14 mouse cellular contexts compared by ENCODE assay signal in the genomic region with DNA sequence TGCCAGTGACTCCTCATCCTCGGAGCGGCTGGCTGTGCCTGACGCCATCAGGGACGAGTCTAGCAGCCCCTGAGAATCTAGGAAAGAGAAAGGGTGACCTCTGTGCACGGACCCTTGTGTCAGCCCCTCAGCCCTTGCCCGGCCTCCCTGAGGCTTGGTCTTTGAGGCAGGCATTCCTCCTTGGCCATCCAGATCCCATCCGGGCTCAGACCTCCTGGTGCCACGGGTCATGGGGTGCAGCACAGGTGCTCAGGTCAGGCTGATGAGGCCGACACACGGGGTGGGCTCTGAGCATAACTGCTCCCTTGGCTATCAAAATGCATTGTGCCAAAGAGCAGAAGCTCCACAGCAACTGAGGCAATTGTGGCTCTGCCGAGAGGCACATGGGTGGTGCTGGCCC. TPM values are rescaled to one million over a fixed set of nuclear protein-coding genes. Genes with fewer than 3 reads are reported as not detected.
DNase-seq lines count a peak whose midpoint lies in the region; ATAC-seq and TF ChIP-seq lines count a peak whose summit lies in the region.
"Had no signal": no experiment of that assay in that cellular context is flagged by ENCODE, and none has a peak within 500 bp of the region (broad histone marks: within the 10 kb centered on the region; RNA-seq: fewer than 3 reads in every experiment).

No protein-coding gene starts in this region.

- TF ChIP-seq POLR2A in myocyte (IDR thresholded peaks at IDR 0.05; ENCODE audit: insufficient read length, low read depth): peak; percentile 5

- intact Hi-C loops in heart, postnatal 14 days (cut with DNase I): no loop called here

- no peak overlapping the region for H3ac ChIP-seq in myocyte (ENCODE audit: control insufficient read depth, insufficient read length)

- H3K79me2 ChIP-seq in myocyte (ENCODE audit: control insufficient read depth, insufficient read depth): peaks cover 13% of the 10 kb centered on the region

- peaks cover 30% of the 10 kb centered on the region for H3K4me1 ChIP-seq in hindbrain, embryonic 13.5 days (replicated peaks)
- 0 out of 2 replicates have a peak, but pooled peaks cover 3% of the 10 kb centered on the region for H3K4me1 ChIP-seq in hindbrain, postnatal 0 days (ENCODE audit: insufficient read depth, low read length)
- H3K4me1 ChIP-seq in midbrain, embryonic 10.5 days: peaks cover 28% of the 10 kb centered on the region
- H3K4me1 ChIP-seq in midbrain, embryonic 11.5 days (ENCODE audit: control insufficient read depth, insufficient read depth, low read length): peaks cover 3% of the 10 kb centered on the region

- TF ChIP-seq CTCF in hindbrain, postnatal 0 days (IDR thresholded peaks at IDR 0.05; ENCODE audit: low read depth): no peak

- no peak overlapping the region for H3K27ac ChIP-seq in hindbrain, embryonic 13.5 days
- no peak overlapping the region for H3K27ac ChIP-seq in hindbrain, postnatal 0 days
- no peak overlapping the region for H3K27ac ChIP-seq in midbrain, embryonic 10.5 days (replicated peaks)
- no peak overlapping the region for H3K27ac ChIP-seq in midbrain, embryonic 11.5 days (ENCODE audit: low read depth, low read length)
- H3K27ac ChIP-seq: liver, embryonic 15.5 days had no signal

- peaks cover 48% of the 10 kb centered on the region for H3K36me3 ChIP-seq in hindbrain, embryonic 13.5 days
- H3K36me3 ChIP-seq in hindbrain, postnatal 0 days (ENCODE audit: insufficient read depth, low read length): peaks cover 43% of the 10 kb centered on the region
- peaks cover 53% of the 10 kb centered on the region for H3K36me3 ChIP-seq in midbrain, embryonic 10.5 days
- H3K36me3 ChIP-seq in midbrain, embryonic 11.5 days (ENCODE audit: control insufficient read depth, insufficient read depth, low read length): peaks cover 11% of the 10 kb centered on the region
- H3K36me3 ChIP-seq in myocyte (ENCODE audit: control insufficient read depth, insufficient read depth): peaks cover 19% of the 10 kb centered on the region

- H3K9ac ChIP-seq in hindbrain, embryonic 13.5 days: peak overlapping the region; percentile 78
- H3K9ac ChIP-seq in hindbrain, postnatal 0 days (replicated peaks; ENCODE audit: low read length): no peak overlapping the region
- no peak overlapping the region for H3K9ac ChIP-seq in midbrain, embryonic 11.5 days (ENCODE audit: low read length)
- H3K9ac ChIP-seq: liver, embryonic 15.5 days had no signal

- 93% methylated on average over 11 of the region's 11 CpGs for WGBS in hindbrain, embryonic 13.5 days
- WGBS in hindbrain, postnatal 0 days: 94% methylated on average over 10 of the region's 11 CpGs
- 93% methylated on average over 11 of the region's 11 CpGs for WGBS in midbrain, embryonic 10.5 days
- 92% methylated on average over 11 of the region's 11 CpGs for WGBS in midbrain, embryonic 11.5 days

- H3K9me3 ChIP-seq in hindbrain, embryonic 13.5 days: no peaks in the 10 kb centered on the region
- no peaks in the 10 kb centered on the region for H3K9me3 ChIP-seq in hindbrain, postnatal 0 days (ENCODE audit: low read length)
- H3K9me3 ChIP-seq in midbrain, embryonic 10.5 days (replicated peaks): no peaks in the 10 kb centered on the region
- no peaks in the 10 kb centered on the region for H3K9me3 ChIP-seq in midbrain, embryonic 11.5 days (ENCODE audit: control insufficient read depth, low read length)
- H3K9me3 ChIP-seq: liver, embryonic 15.5 days had no signal

- ATAC-seq in hindbrain, embryonic 13.5 days (ENCODE audit: low FRiP score): no peak
- no peak for ATAC-seq in hindbrain, postnatal 0 days
- no peak for ATAC-seq in midbrain, embryonic 11.5 days (ENCODE audit: low FRiP score)

- H3K27me3 ChIP-seq in hindbrain, embryonic 13.5 days: no peaks in the 10 kb centered on the region
- no peaks in the 10 kb centered on the region for H3K27me3 ChIP-seq in hindbrain, postnatal 0 days (ENCODE audit: insufficient read depth, low read length)
- H3K27me3 ChIP-seq in midbrain, embryonic 10.5 days (ENCODE audit: low read depth, poor library complexity, severe bottlenecking): no peaks in the 10 kb centered on the region
- H3K27me3 ChIP-seq in midbrain, embryonic 11.5 days (ENCODE audit: control insufficient read depth, insufficient read depth, low read length): no peaks in the 10 kb centered on the region
- no peaks in the 10 kb centered on the region for H3K27me3 ChIP-seq in myocyte (ENCODE audit: control insufficient read depth, insufficient read depth, insufficient read length)
- H3K27me3 ChIP-seq: liver, embryonic 15.5 days had no signal

- peak overlapping the region; percentile 3; the same call in 1 of the 2 replicates for H3K4me2 ChIP-seq in hindbrain, embryonic 13.5 days
- H3K4me2 ChIP-seq in hindbrain, postnatal 0 days (ENCODE audit: low read depth, low read length): no peak overlapping the region
- no peak overlapping the region for H3K4me2 ChIP-seq in midbrain, embryonic 11.5 days
- H3K4me2 ChIP-seq in myocyte (ENCODE audit: low read depth): peak overlapping the region; percentile 95

- H3K4me3 ChIP-seq in hindbrain, embryonic 13.5 days: no peak overlapping the region
- H3K4me3 ChIP-seq in hindbrain, postnatal 0 days (ENCODE audit: low read length): no peak overlapping the region
- peak overlapping the region; percentile 75; the same call in 1 of the 2 replicates for H3K4me3 ChIP-seq in midbrain, embryonic 10.5 days
- H3K4me3 ChIP-seq in midbrain, embryonic 11.5 days (ENCODE audit: low read depth, low read length): no peak overlapping the region
- H3K4me3 ChIP-seq in myocyte: no peak overlapping the region
- H3K4me3 ChIP-seq: liver, embryonic 15.5 days had no signal

- DNase-seq in heart, adult 11 months: peak; percentile 91
- DNase-seq in heart, postnatal 14 days: no peak
- DNase-seq in hindbrain, postnatal 0 days (ENCODE audit: low spot score): no peak
- DNase-seq in midbrain, embryonic 10.5 days (ENCODE audit: low spot score): no peak
- DNase-seq in midbrain, embryonic 11.5 days (ENCODE audit: low spot score, missing footprints): no peak
- DNase-seq in right cerebral cortex, postnatal 10 days (ENCODE audit: low spot score in 2 of 2): no peak
- DNase-seq: kidney, adult 11 months; lung, postnatal 4 days; spleen, adult 18-20 months; thymus, postnatal 14 days had no signal

TF ChIP-seq in myocyte, 11 proteins besides CTCF, POLR2A, EP300 and RAD21:
- TF ChIP-seq POLR2AphosphoS2 (IDR thresholded peaks at IDR 0.05; ENCODE audit: insufficient read length, low read depth): peak; percentile 4
- TF ChIP-seq SRF (IDR thresholded peaks at IDR 0.05; ENCODE audit: control insufficient read depth, insufficient read length, low read depth): no peak
TF ChIP-seq in myocyte: peak in this region for 1.

RNA-seq across cellular contexts. Expression of a gene that starts 1.8 kb away (rescaled TPM):
- total RNA-seq in heart, postnatal 14 days (2021): 10 to 100 TPM; 57.5 to 61.6 TPM
- polyA plus RNA-seq in hindbrain, embryonic 13.5 days (2015; fragmentation: Nextera tagmentation; extraction: Ambion mirVana): 195 and 208 TPM in 2 replicates
- total RNA-seq in hindbrain, postnatal 0 days (2014; rRNA removed): 228 and 229 TPM in 2 replicates
- 199 and 206 TPM in 2 replicates for polyA plus RNA-seq in hindbrain, postnatal 0 days (2015; fragmentation: Nextera tagmentation; extraction: Ambion mirVana)
- 202 and 215 TPM in 2 replicates for polyA plus RNA-seq in midbrain, embryonic 10.5 days (2016; fragmentation: Nextera tagmentation; extraction: Ambion mirVana)
- 189 and 193 TPM in 2 replicates for polyA plus RNA-seq in midbrain, embryonic 11.5 days (2014; fragmentation: Nextera tagmentation; extraction: Ambion mirVana)
- polyA plus RNA-seq in myocyte (2012; fragmentation: generic; extraction: Trizol): 99.1 TPM

RNA-seq across cellular contexts. Expression of a gene that starts 25.3 kb away (rescaled TPM):
- under 1 TPM; 0.36 to 0.68 TPM for total RNA-seq in heart, postnatal 14 days (2021)
- 0.52 and 0.91 TPM in 2 replicates for polyA plus RNA-seq in hindbrain, embryonic 13.5 days (2015; fragmentation: Nextera tagmentation; extraction: Ambion mirVana)
- total RNA-seq in hindbrain, postnatal 0 days (2014; rRNA removed): 1.8 and 3.6 TPM in 2 replicates
- 0.91 and 1.2 TPM in 2 replicates for polyA plus RNA-seq in hindbrain, postnatal 0 days (2015; fragmentation: Nextera tagmentation; extraction: Ambion mirVana)
- 0.07 TPM in 1 of 2 replicates, not detected in the other for polyA plus RNA-seq in midbrain, embryonic 10.5 days (2016; fragmentation: Nextera tagmentation; extraction: Ambion mirVana)
- polyA plus RNA-seq in midbrain, embryonic 11.5 days (2014; fragmentation: Nextera tagmentation; extraction: Ambion mirVana): 0.04 and 0.07 TPM in 2 replicates
- polyA plus RNA-seq in myocyte (2012; fragmentation: generic; extraction: Trizol): 0.17 TPM
- total RNA-seq: hematopoietic stem cell, adult 5-6 weeks had no signal

RNA-seq across cellular contexts. Expression of a gene that starts 44.9 kb away (rescaled TPM):
- 10 to 100 TPM; 25.5 to 26.3 TPM for total RNA-seq in heart, postnatal 14 days (2021)
- 116 and 124 TPM in 2 replicates for polyA plus RNA-seq in hindbrain, embryonic 13.5 days (2015; fragmentation: Nextera tagmentation; extraction: Ambion mirVana)
- total RNA-seq in hindbrain, postnatal 0 days (2014; rRNA removed): 90.2 and 94.2 TPM in 2 replicates
- 101 and 110 TPM in 2 replicates for polyA plus RNA-seq in hindbrain, postnatal 0 days (2015; fragmentation: Nextera tagmentation; extraction: Ambion mirVana)
- 61.2 and 70.7 TPM in 2 replicates for polyA plus RNA-seq in midbrain, embryonic 10.5 days (2016; fragmentation: Nextera tagmentation; extraction: Ambion mirVana)
- 41.5 and 41.6 TPM in 2 replicates for polyA plus RNA-seq in midbrain, embryonic 11.5 days (2014; fragmentation: Nextera tagmentation; extraction: Ambion mirVana)
- polyA plus RNA-seq in myocyte (2012; fragmentation: generic; extraction: Trizol): 59.7 TPM

RNA-seq across cellular contexts. Expression of a gene that starts 45.8 kb away (rescaled TPM):
- not detected for total RNA-seq in heart, postnatal 14 days (2021)
- polyA plus RNA-seq in hindbrain, embryonic 13.5 days (2015; fragmentation: Nextera tagmentation; extraction: Ambion mirVana): 0.47 and 0.69 TPM in 2 replicates
- total RNA-seq in hindbrain, postnatal 0 days (2014; rRNA removed): 0.86 and 1.3 TPM in 2 replicates
- polyA plus RNA-seq in hindbrain, postnatal 0 days (2015; fragmentation: Nextera tagmentation; extraction: Ambion mirVana): 1.3 and 1.4 TPM in 2 replicates
- polyA plus RNA-seq in midbrain, embryonic 10.5 days (2016; fragmentation: Nextera tagmentation; extraction: Ambion mirVana): 0.11 and 0.19 TPM in 2 replicates
- 0.19 TPM in 1 of 2 replicates, not detected in the other for polyA plus RNA-seq in midbrain, embryonic 11.5 days (2014; fragmentation: Nextera tagmentation; extraction: Ambion mirVana)
- polyA plus RNA-seq in myocyte (2012; fragmentation: generic; extraction: Trizol): 0.06 TPM
- polyA plus RNA-seq: liver, embryonic 15.5 days had no signal

Comparison
In these comparisons a context has a peak if more than half of its experiments do, and no peak if none do; other contexts are left out.
1. H3K4me2 ChIP-seq: peak in hindbrain, embryonic 13.5 days (single experiment) and myocyte (single experiment); none in hindbrain, postnatal 0 days (single experiment) and midbrain, embryonic 11.5 days (single experiment).